Mouse (Mus musculus) heart, postnatal 0 days (tissue): ENCODE results near the gene Calca.
A peak's percentile ranks its signal among the peaks of the same experiment; 100 is the strongest.

Experiments
- CTCF ChIP-seq: IDR thresholded peaks from 2 replicates; pipeline ENCODE4 v1.5.1; 2016; ENCODE audit warnings: antibody characterized with exemption, control low read depth, low read depth
- EP300 ChIP-seq: IDR thresholded peaks from 2 replicates; pipeline ENCODE4 v1.6.1; 2016; ENCODE audit warnings: antibody characterized with exemption, low read depth

DNA sequence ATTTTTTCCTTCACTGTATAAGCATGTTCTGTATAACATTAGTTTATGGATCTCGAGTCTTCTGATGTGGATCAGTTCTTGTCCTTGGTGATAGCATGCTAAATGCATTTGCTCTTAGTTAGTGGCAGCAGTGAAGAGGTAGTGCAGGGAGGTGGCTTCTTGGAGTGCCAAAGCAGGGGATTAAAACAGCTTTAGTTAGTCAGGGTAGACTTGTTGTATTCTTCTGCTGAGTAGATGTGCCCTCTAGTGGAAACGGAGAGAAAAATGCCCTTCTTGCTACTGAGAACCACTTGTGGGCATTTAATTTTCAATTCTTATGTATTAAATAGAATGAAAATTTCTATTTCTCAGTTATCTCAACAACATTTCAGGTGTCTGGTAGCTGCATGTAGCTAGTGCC is 36.5 kb upstream of the Calca start:
- TF ChIP-seq CTCF (peak; percentile 58), EP300 (no peak)
